Mouse (Mus musculus): ENCODE results near the gene Muc4. TPM values are rescaled to one million over a fixed set of nuclear protein-coding genes. Genes with fewer than 3 reads are reported as not detected.

Gene Muc4
- polyA plus RNA-seq, 1 experiment from 2014 or later, result 0.28 TPM

- DNase-seq (ENCODE audit: low spot score) (no peak), ATAC-seq (replicated peaks; ENCODE audit: low FRiP score, low read depth) (no peak)
- TF ChIP-seq CTCF (IDR thresholded peaks at IDR 0.05; ENCODE audit: low read depth), result no peak
- no peak overlapping the region for H3K27ac ChIP-seq
- H3K9ac ChIP-seq (ENCODE audit: low read depth, low read length), result no peak overlapping the region
- no peaks in the 10 kb centered on the region for H3K27me3 ChIP-seq (ENCODE audit: insufficient read depth, low read length)
- no peaks in the 10 kb centered on the region for H3K4me1 ChIP-seq (replicated peaks; ENCODE audit: insufficient read depth, low read length)
- WGBS, result 87% methylated on average over 5 of the region's 5 CpGs
- H3K4me3 ChIP-seq (replicated peaks; ENCODE audit: low read depth, low read length), result no peak overlapping the region
- H3K4me2 ChIP-seq (ENCODE audit: low read length), result no peak overlapping the region
- no peaks in the 10 kb centered on the region for H3K9me3 ChIP-seq (replicated peaks; ENCODE audit: low read length)
- H3K36me3 ChIP-seq (ENCODE audit: insufficient read depth, low read length), result peaks cover 31% of the 10 kb centered on the region
Observed at GRCm38 (mm10) chr16:32822881-32823280, 87.2 kb downstream of the Muc4 start.

- DNase-seq (ENCODE audit: low spot score) (no peak), ATAC-seq (replicated peaks; ENCODE audit: low FRiP score, low read depth) (no peak)
- Histone ChIP-seq H3K9me3 (replicated peaks; ENCODE audit: low read length) (no peaks in the 10 kb centered on the region), H3K4me1 (replicated peaks; ENCODE audit: insufficient read depth, low read length) (no peaks in the 10 kb centered on the region), H3K4me3 (replicated peaks; ENCODE audit: low read depth, low read length) (no peak overlapping the region), H3K27me3 (ENCODE audit: insufficient read depth, low read length) (no peaks in the 10 kb centered on the region), H3K36me3 (ENCODE audit: insufficient read depth, low read length) (peaks cover 33% of the 10 kb centered on the region), H3K27ac (no peak overlapping the region), H3K9ac (ENCODE audit: low read depth, low read length) (no peak overlapping the region), H3K4me2 (ENCODE audit: low read length) (no peak overlapping the region)
- WGBS, result 70% methylated on average over 8 of the region's 8 CpGs
- TF ChIP-seq CTCF (IDR thresholded peaks at IDR 0.05; ENCODE audit: low read depth), result no peak
Observed at GRCm38 (mm10) chr16:32823487-32823886, 87.8 kb downstream of the Muc4 start.

- H3K27me3 ChIP-seq (ENCODE audit: insufficient read depth, low read length), result no peaks in the 10 kb centered on the region
- no peak overlapping the region for H3K9ac ChIP-seq (ENCODE audit: low read depth, low read length)
- H3K27ac ChIP-seq, result no peak overlapping the region
- ATAC-seq (replicated peaks; ENCODE audit: low FRiP score, low read depth), result no peak
- no peaks in the 10 kb centered on the region for H3K4me1 ChIP-seq (replicated peaks; ENCODE audit: insufficient read depth, low read length)
- 73% methylated on average over 13 of the region's 13 CpGs for WGBS
- H3K4me2 ChIP-seq (ENCODE audit: low read length), result no peak overlapping the region
- TF ChIP-seq CTCF (IDR thresholded peaks at IDR 0.05; ENCODE audit: low read depth), result no peak
- H3K9me3 ChIP-seq (replicated peaks; ENCODE audit: low read length), result no peaks in the 10 kb centered on the region
- no peak for DNase-seq (ENCODE audit: low spot score)
- H3K4me3 ChIP-seq (replicated peaks; ENCODE audit: low read depth, low read length), result no peak overlapping the region
- peaks cover 36% of the 10 kb centered on the region for H3K36me3 ChIP-seq (ENCODE audit: insufficient read depth, low read length)
Observed at GRCm38 (mm10) chr16:32824061-32824460, 88.4 kb downstream of the Muc4 start.

- Histone ChIP-seq H3K9me3 (replicated peaks; ENCODE audit: low read length) (no peaks in the 10 kb centered on the region), H3K4me1 (replicated peaks; ENCODE audit: insufficient read depth, low read length) (no peaks in the 10 kb centered on the region), H3K4me2 (ENCODE audit: low read length) (no peak overlapping the region), H3K9ac (ENCODE audit: low read depth, low read length) (no peak overlapping the region), H3K27me3 (ENCODE audit: insufficient read depth, low read length) (no peaks in the 10 kb centered on the region), H3K36me3 (ENCODE audit: insufficient read depth, low read length) (peaks cover 37% of the 10 kb centered on the region), H3K4me3 (replicated peaks; ENCODE audit: low read depth, low read length) (no peak overlapping the region), H3K27ac (no peak overlapping the region)
- ATAC-seq (replicated peaks; ENCODE audit: low FRiP score, low read depth) (no peak; the same call in 1 of the 2 replicates), DNase-seq (ENCODE audit: low spot score) (no peak)
- 40% methylated on average over 12 of the region's 12 CpGs for WGBS
- no peak for TF ChIP-seq CTCF (IDR thresholded peaks at IDR 0.05; ENCODE audit: low read depth)
Observed at GRCm38 (mm10) chr16:32825380-32825779, 89.7 kb downstream of the Muc4 start.

GRCm38 (mm10) chr16:32826521-32826920, 90.8 kb downstream of the Muc4 start:
- Histone ChIP-seq H3K27me3 (ENCODE audit: insufficient read depth, low read length) (no peaks in the 10 kb centered on the region), H3K4me1 (replicated peaks; ENCODE audit: insufficient read depth, low read length) (no peaks in the 10 kb centered on the region), H3K27ac (no peak overlapping the region), H3K4me3 (replicated peaks; ENCODE audit: low read depth, low read length) (no peak overlapping the region), H3K9ac (ENCODE audit: low read depth, low read length) (no peak overlapping the region), H3K36me3 (ENCODE audit: insufficient read depth, low read length) (peaks cover 37% of the 10 kb centered on the region), H3K4me2 (ENCODE audit: low read length) (no peak overlapping the region), H3K9me3 (replicated peaks; ENCODE audit: low read length) (no peaks in the 10 kb centered on the region)
- WGBS, result 96% methylated on average over 11 of the region's 11 CpGs
- no peak for TF ChIP-seq CTCF (IDR thresholded peaks at IDR 0.05; ENCODE audit: low read depth)
- DNase-seq (ENCODE audit: low spot score), result no peak
- ATAC-seq (replicated peaks; ENCODE audit: low FRiP score, low read depth), result no peak

GRCm38 (mm10) chr16:32829104-32829503, 93.4 kb downstream of the Muc4 start:
- Histone ChIP-seq H3K36me3 (ENCODE audit: insufficient read depth, low read length) (peaks cover 37% of the 10 kb centered on the region), H3K27ac (no peak overlapping the region), H3K4me2 (ENCODE audit: low read length) (no peak overlapping the region), H3K4me1 (replicated peaks; ENCODE audit: insufficient read depth, low read length) (no peaks in the 10 kb centered on the region), H3K9ac (ENCODE audit: low read depth, low read length) (no peak overlapping the region), H3K27me3 (ENCODE audit: insufficient read depth, low read length) (no peaks in the 10 kb centered on the region), H3K4me3 (replicated peaks; ENCODE audit: low read depth, low read length) (no peak overlapping the region), H3K9me3 (replicated peaks; ENCODE audit: low read length) (no peaks in the 10 kb centered on the region)
- WGBS, result 69% methylated on average over 11 of the region's 11 CpGs
- no peak for TF ChIP-seq CTCF (IDR thresholded peaks at IDR 0.05; ENCODE audit: low read depth)
- DNase-seq (ENCODE audit: low spot score) (no peak), ATAC-seq (replicated peaks; ENCODE audit: low FRiP score, low read depth) (no peak)

GRCm38 (mm10) chr16:32831501-32831900, 95.8 kb downstream of the Muc4 start:
- Histone ChIP-seq H3K9me3 (replicated peaks; ENCODE audit: low read length) (no peaks in the 10 kb centered on the region), H3K36me3 (ENCODE audit: insufficient read depth, low read length) (peaks cover 39% of the 10 kb centered on the region), H3K27ac (no peak overlapping the region), H3K27me3 (ENCODE audit: insufficient read depth, low read length) (no peaks in the 10 kb centered on the region), H3K9ac (ENCODE audit: low read depth, low read length) (no peak overlapping the region), H3K4me1 (replicated peaks; ENCODE audit: insufficient read depth, low read length) (no peaks in the 10 kb centered on the region), H3K4me3 (replicated peaks; ENCODE audit: low read depth, low read length) (no peak overlapping the region), H3K4me2 (ENCODE audit: low read length) (no peak overlapping the region)
- no peak for DNase-seq (ENCODE audit: low spot score)
- WGBS, result 83% methylated on average over 4 of the region's 4 CpGs
- ATAC-seq (replicated peaks; ENCODE audit: low FRiP score, low read depth), result no peak
- no peak for TF ChIP-seq CTCF (IDR thresholded peaks at IDR 0.05; ENCODE audit: low read depth)

Other genes starting within 250 kb of the Muc4 start
- gene Slc51a, start 248.0 kb upstream of the Muc4 start, polyA plus RNA-seq (2015; fragmentation: Nextera tagmentation; extraction: Ambion mirVana), result 4.3 TPM in 2 replicates
- gene Zdhhc19, start 239.6 kb upstream of the Muc4 start, polyA plus RNA-seq (2015; fragmentation: Nextera tagmentation; extraction: Ambion mirVana), result 0.11 TPM in 1 of 2 replicates, not detected in the other
- gene Tfrc, start 127.0 kb upstream of the Muc4 start, polyA plus RNA-seq (2015; fragmentation: Nextera tagmentation; extraction: Ambion mirVana), result 37.0 and 43.9 TPM in 2 replicates
- gene Tnk2, start 92.0 kb upstream of the Muc4 start, polyA plus RNA-seq (2015; fragmentation: Nextera tagmentation; extraction: Ambion mirVana), result 8.4 and 8.5 TPM in 2 replicates
- 15.2 and 17.2 TPM in 2 replicates for gene Muc20, start 61.5 kb downstream of the Muc4 start, polyA plus RNA-seq (2015; fragmentation: Nextera tagmentation; extraction: Ambion mirVana)
- 0.24 and 0.28 TPM in 2 replicates for gene Smbd1, start 74.6 kb downstream of the Muc4 start, polyA plus RNA-seq (2015; fragmentation: Nextera tagmentation; extraction: Ambion mirVana)
- 113 and 115 TPM in 2 replicates for gene Fyttd1, start 141.6 kb downstream of the Muc4 start, polyA plus RNA-seq (2015; fragmentation: Nextera tagmentation; extraction: Ambion mirVana)
- 12.0 and 14.1 TPM in 2 replicates for gene Rubcn, start 141.9 kb downstream of the Muc4 start, polyA plus RNA-seq (2015; fragmentation: Nextera tagmentation; extraction: Ambion mirVana)
- 14.1 and 15.6 TPM in 2 replicates for gene Lrch3, start 178.2 kb downstream of the Muc4 start, polyA plus RNA-seq (2015; fragmentation: Nextera tagmentation; extraction: Ambion mirVana)